Mouse (Mus musculus) intestine, embryonic 14.5 days (tissue): Measurements from ENCODE around the gene Mdga2. TPM values are rescaled to one million over a fixed set of nuclear protein-coding genes. Genes with fewer than 3 reads are reported as not detected.
A peak's percentile ranks its signal among the peaks of the same experiment; 100 is the strongest.

Experiments used
- ATAC-seq: fragments of 200-750 bp; cut with Nextera tagmentation; replicated peaks from 2 replicates; pipeline ENCODE4 v1.8.0; 2017; ENCODE audit warnings: low read depth, moderate number of reproducible peaks, moderate TSS enrichment, moderate library complexity; ENCODE audit not compliant: low FRiP score, low TSS enrichment
- DNase-seq: peaks from one replicate; pipeline ENCODE4 v3.0.0-alpha.2; 2018; ENCODE audit warnings: low spot score
- H3K27ac ChIP-seq: fragments of 300-500 bp; sonication (generic); 2 replicates; pipeline ENCODE4 v1.5.1; 2014; ENCODE audit warnings: low read depth, mild to moderate bottlenecking, control low read depth
- H3K27me3 ChIP-seq: fragments of 300-500 bp; sonication (generic); replicated peaks from 2 replicates; pipeline ENCODE4 v1.6.1; 2014; ENCODE audit warnings: low read length, control low read depth; ENCODE audit not compliant: control insufficient read depth, insufficient read depth
- H3K36me3 ChIP-seq: fragments of 300-500 bp; sonication (generic); 2 replicates; pipeline ENCODE4 v1.6.1; 2014; ENCODE audit warnings: low read length, control low read depth; ENCODE audit not compliant: control insufficient read depth, insufficient read depth
- H3K4me1 ChIP-seq: fragments of 300-500 bp; sonication (generic); replicated peaks from 2 replicates; pipeline ENCODE4 v1.6.1; 2014; ENCODE audit warnings: low read length, control low read depth, mixed read lengths; ENCODE audit not compliant: control insufficient read depth, insufficient read depth
- H3K4me2 ChIP-seq: fragments of 300-500 bp; sonication (generic); 2 replicates; pipeline ENCODE4 v1.6.1; 2014; ENCODE audit warnings: low read length
- H3K4me3 ChIP-seq: fragments of 300-500 bp; sonication (generic); 2 replicates; pipeline ENCODE4 v1.5.1; 2014; ENCODE audit warnings: low read depth, low read length, control low read depth, mixed read lengths
- H3K9ac ChIP-seq: fragments of 300-500 bp; sonication (generic); 2 replicates; pipeline ENCODE4 v1.6.1; 2014; ENCODE audit warnings: mild to moderate bottlenecking, low read length
- H3K9me3 ChIP-seq: fragments of 300-500 bp; sonication (generic); 2 replicates; pipeline ENCODE4 v1.6.1; 2016; ENCODE audit warnings: low read length, control low read depth; ENCODE audit not compliant: control insufficient read depth
- WGBS: fragments of 180-500 bp; shearing (Covaris S2); extraction: QIAGEN DNeasy Blood & Tissue Kit; methylation state at CpG from one replicate; pipeline ENCODE4 v1.1.7; 2014; 5-methylcytosine and 5-hydroxymethylcytosine counted together
- polyA plus RNA-seq: library from polyadenylated mRNA; unstranded; fragments of >200 nt; fragmentation: Nextera tagmentation; extraction: Ambion mirVana; gene quantifications from 2 replicates; pipeline ENCODE4 v1.2.1, GENCODE M21; 2014

Mdga2 gene
- polyA plus RNA-seq, 1 experiment from 2014 or later, result 0.91 TPM

- no peaks in the 10 kb centered on the region for H3K4me1 ChIP-seq
- DNase-seq (no peak), ATAC-seq (no peak)
- no peaks in the 10 kb centered on the region for H3K9me3 ChIP-seq
- H3K4me3 ChIP-seq, result no peak overlapping the region
- H3K4me2 ChIP-seq, result no peak overlapping the region
- H3K36me3 ChIP-seq, result no peaks in the 10 kb centered on the region
- 81% methylated on average over 3 of the region's 3 CpGs for WGBS
- no peak overlapping the region for H3K27ac ChIP-seq
- H3K27me3 ChIP-seq, result no peaks in the 10 kb centered on the region
- H3K9ac ChIP-seq, result no peak overlapping the region
Measured at GRCm38 (mm10) chr12:67104171-67104570, 118.2 kb downstream of the Mdga2 start.

- Histone ChIP-seq H3K4me1 (no peaks in the 10 kb centered on the region), H3K9ac (no peak overlapping the region), H3K4me2 (no peak overlapping the region), H3K9me3 (no peaks in the 10 kb centered on the region), H3K36me3 (no peaks in the 10 kb centered on the region), H3K27ac (no peak overlapping the region), H3K27me3 (no peaks in the 10 kb centered on the region), H3K4me3 (no peak overlapping the region)
- DNase-seq (no peak), ATAC-seq (no peak)
Measured at GRCm38 (mm10) chr12:67094414-67094813, 127.9 kb downstream of the Mdga2 start.

GRCm38 (mm10) chr12:67090420-67090965 is 131.9 kb downstream of the Mdga2 start:
- H3K9me3 ChIP-seq, result no peaks in the 10 kb centered on the region
- no peaks in the 10 kb centered on the region for H3K4me1 ChIP-seq
- H3K27me3 ChIP-seq, result no peaks in the 10 kb centered on the region
- WGBS, result 48% methylated on average over 2 of the region's 2 CpGs
- H3K4me3 ChIP-seq, result no peak overlapping the region
- ATAC-seq (no peak), DNase-seq (no peak)
- no peak overlapping the region for H3K4me2 ChIP-seq
- H3K36me3 ChIP-seq, result no peaks in the 10 kb centered on the region
- H3K9ac ChIP-seq, result no peak overlapping the region
- H3K27ac ChIP-seq, result no peak overlapping the region

- H3K4me2 ChIP-seq, result no peak overlapping the region
- ATAC-seq (peak; percentile 97), DNase-seq (no peak)
- no peak overlapping the region for H3K27ac ChIP-seq
- peaks cover 7% of the 10 kb centered on the region for H3K9me3 ChIP-seq
- 71% methylated on average over 19 of the region's 19 CpGs for WGBS
- no peaks in the 10 kb centered on the region for H3K27me3 ChIP-seq
- no peak overlapping the region for H3K9ac ChIP-seq
- H3K4me1 ChIP-seq, result no peaks in the 10 kb centered on the region
- no peak overlapping the region for H3K4me3 ChIP-seq
- H3K36me3 ChIP-seq, result no peaks in the 10 kb centered on the region
Measured at GRCm38 (mm10) chr12:67059136-67060014, 163.0 kb downstream of the Mdga2 start.

- Histone ChIP-seq H3K9me3 (peaks cover 7% of the 10 kb centered on the region), H3K36me3 (no peaks in the 10 kb centered on the region), H3K27me3 (no peaks in the 10 kb centered on the region), H3K4me3 (no peak overlapping the region), H3K27ac (no peak overlapping the region), H3K4me1 (no peaks in the 10 kb centered on the region), H3K9ac (no peak overlapping the region), H3K4me2 (no peak overlapping the region)
- DNase-seq (no peak), ATAC-seq (no peak)
- 90% methylated on average over 3 of the region's 3 CpGs for WGBS
Measured at GRCm38 (mm10) chr12:67056621-67057020, 165.7 kb downstream of the Mdga2 start.

GRCm38 (mm10) chr12:67045099-67045750 is 177.1 kb downstream of the Mdga2 start:
- Histone ChIP-seq H3K9ac (no peak overlapping the region), H3K4me3 (no peak overlapping the region), H3K27ac (no peak overlapping the region), H3K27me3 (no peaks in the 10 kb centered on the region), H3K4me2 (no peak overlapping the region), H3K36me3 (no peaks in the 10 kb centered on the region), H3K4me1 (no peaks in the 10 kb centered on the region), H3K9me3 (no peaks in the 10 kb centered on the region)
- WGBS, result 78% methylated on average over 8 of the region's 8 CpGs
- DNase-seq (no peak), ATAC-seq (no peak)

- H3K27ac ChIP-seq, result no peak overlapping the region
- no peaks in the 10 kb centered on the region for H3K36me3 ChIP-seq
- 74% methylated on average over 4 of the region's 4 CpGs for WGBS
- H3K4me1 ChIP-seq, result no peaks in the 10 kb centered on the region
- ATAC-seq (no peak), DNase-seq (no peak)
- no peak overlapping the region for H3K4me2 ChIP-seq
- H3K27me3 ChIP-seq, result no peaks in the 10 kb centered on the region
- H3K4me3 ChIP-seq, result no peak overlapping the region
- H3K9me3 ChIP-seq, result no peaks in the 10 kb centered on the region
- no peak overlapping the region for H3K9ac ChIP-seq
Measured at GRCm38 (mm10) chr12:67041865-67042264, 180.5 kb downstream of the Mdga2 start.

GRCm38 (mm10) chr12:67035509-67036261 is 186.7 kb downstream of the Mdga2 start:
- ATAC-seq (no peak), DNase-seq (no peak)
- Histone ChIP-seq H3K4me1 (no peaks in the 10 kb centered on the region), H3K4me2 (no peak overlapping the region), H3K27me3 (no peaks in the 10 kb centered on the region), H3K27ac (no peak overlapping the region), H3K36me3 (no peaks in the 10 kb centered on the region), H3K9me3 (no peaks in the 10 kb centered on the region), H3K9ac (no peak overlapping the region), H3K4me3 (no peak overlapping the region)
- WGBS, result 70% methylated on average over 15 of the region's 15 CpGs
